Mouse (Mus musculus): ENCODE measurements at regions not wholly inside any gene's neighbourhood (a gene's known extent, or its start where the extent isn't known, plus 50 kb on each side); places are given as distances from the start of the nearest gene placed in this dataset.
A peak's percentile ranks its signal among the peaks of the same experiment; 100 is the strongest.

GRCm38 (mm10) chr2:82508595-82508994 is 434.8 kb upstream of the Fsip2 start:
- WGBS: 23% methylated on average over 1 of the region's 1 CpGs

GRCm38 (mm10) chr2:82515165-82515564 is 428.3 kb upstream of the Fsip2 start:
- Histone ChIP-seq H3K9me3 (ENCODE audit: low read length) (no peaks in the 10 kb centered on the region), H3K36me3 (ENCODE audit: insufficient read depth, low read length) (no peaks in the 10 kb centered on the region), H3K4me3 (ENCODE audit: low read depth, low read length) (no peak overlapping the region), H3K27ac (ENCODE audit: low read depth, low read length) (no peak overlapping the region), H3K9ac (replicated peaks; ENCODE audit: low read length, poor library complexity, severe bottlenecking) (no peak overlapping the region), H3K4me1 (ENCODE audit: insufficient read depth, low read length) (no peaks in the 10 kb centered on the region), H3K27me3 (ENCODE audit: insufficient read depth, low read length) (no peaks in the 10 kb centered on the region), H3K4me2 (ENCODE audit: low read depth, low read length, poor library complexity, severe bottlenecking) (no peak overlapping the region)
- WGBS: 50% methylated on average over 3 of the region's 3 CpGs
- DNase-seq (ENCODE audit: low spot score) (peak; percentile 28), ATAC-seq (ENCODE audit: low FRiP score) (no peak)
- TF ChIP-seq CTCF (IDR thresholded peaks at IDR 0.05): no peak

More at GRCm38 (mm10) chr2:82508595-82508994, 434.8 kb upstream of the Fsip2 start:
- H3K36me3 ChIP-seq (ENCODE audit: insufficient read depth, low read length): no peaks in the 10 kb centered on the region
- no peaks in the 10 kb centered on the region for H3K4me1 ChIP-seq (ENCODE audit: insufficient read depth, low read length)
- H3K4me2 ChIP-seq (ENCODE audit: low read depth, low read length, poor library complexity, severe bottlenecking): no peak overlapping the region
- ATAC-seq (ENCODE audit: low FRiP score) (no peak), DNase-seq (ENCODE audit: low spot score) (no peak)
- H3K9ac ChIP-seq (replicated peaks; ENCODE audit: low read length, poor library complexity, severe bottlenecking): no peak overlapping the region
- no peak for TF ChIP-seq CTCF (IDR thresholded peaks at IDR 0.05)
- H3K4me3 ChIP-seq (ENCODE audit: low read depth, low read length): no peak overlapping the region
- H3K27me3 ChIP-seq (ENCODE audit: insufficient read depth, low read length): no peaks in the 10 kb centered on the region
- no peaks in the 10 kb centered on the region for H3K9me3 ChIP-seq (ENCODE audit: low read length)
- no peak overlapping the region for H3K27ac ChIP-seq (ENCODE audit: low read depth, low read length)

DNA sequence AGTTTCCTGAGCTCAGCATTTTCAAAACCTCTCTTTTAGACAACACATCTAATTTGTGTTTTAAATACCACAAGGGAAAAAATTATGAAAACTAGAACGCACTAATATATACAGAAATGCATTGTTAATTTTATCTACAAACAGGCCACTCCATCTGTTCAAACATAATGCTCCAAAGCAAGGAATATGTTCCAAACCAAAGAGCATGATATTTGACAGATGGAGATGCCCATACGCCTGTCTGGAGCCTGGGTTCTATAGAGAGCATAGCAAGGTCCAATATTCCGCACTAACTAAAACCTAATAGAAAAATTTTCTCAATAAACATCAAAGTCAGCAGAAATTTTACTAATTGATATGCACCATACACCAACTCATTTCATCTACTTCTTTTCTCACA is 423.5 kb upstream of the Fsip2 start:
- no peaks in the 10 kb centered on the region for H3K36me3 ChIP-seq (ENCODE audit: insufficient read depth, low read length)
- no peak overlapping the region for H3K27ac ChIP-seq (ENCODE audit: low read depth, low read length)
- H3K9me3 ChIP-seq (ENCODE audit: low read length): no peaks in the 10 kb centered on the region
- no peak overlapping the region for H3K9ac ChIP-seq (replicated peaks; ENCODE audit: low read length, poor library complexity, severe bottlenecking)
- H3K4me2 ChIP-seq (ENCODE audit: low read depth, low read length, poor library complexity, severe bottlenecking): no peak overlapping the region
- no peak overlapping the region for H3K4me3 ChIP-seq (ENCODE audit: low read depth, low read length)
- TF ChIP-seq CTCF (IDR thresholded peaks at IDR 0.05): no peak
- DNase-seq (ENCODE audit: low spot score): peak; percentile 32
- ATAC-seq (ENCODE audit: low FRiP score): no peak
- no peaks in the 10 kb centered on the region for H3K4me1 ChIP-seq (ENCODE audit: insufficient read depth, low read length)
- whole genome bisulfite sequencing: 84% methylated on average over 3 of the region's 3 CpGs
- H3K27me3 ChIP-seq (ENCODE audit: insufficient read depth, low read length): no peaks in the 10 kb centered on the region

GRCm38 (mm10) chr2:82538958-82539357 is 404.5 kb upstream of the Fsip2 start:
- ATAC-seq (ENCODE audit: low FRiP score) (no peak), DNase-seq (ENCODE audit: low spot score) (peak; percentile 39)
- H3K4me2 ChIP-seq (ENCODE audit: low read depth, low read length, poor library complexity, severe bottlenecking): no peak overlapping the region
- no peaks in the 10 kb centered on the region for H3K27me3 ChIP-seq (ENCODE audit: insufficient read depth, low read length)
- no peak overlapping the region for H3K4me3 ChIP-seq (ENCODE audit: low read depth, low read length)
- no peak overlapping the region for H3K27ac ChIP-seq (ENCODE audit: low read depth, low read length)
- H3K36me3 ChIP-seq (ENCODE audit: insufficient read depth, low read length): no peaks in the 10 kb centered on the region
- 72% methylated on average over 3 of the region's 3 CpGs for WGBS
- no peaks in the 10 kb centered on the region for H3K9me3 ChIP-seq (ENCODE audit: low read length)
- H3K9ac ChIP-seq (replicated peaks; ENCODE audit: low read length, poor library complexity, severe bottlenecking): no peak overlapping the region
- no peaks in the 10 kb centered on the region for H3K4me1 ChIP-seq (ENCODE audit: insufficient read depth, low read length)
- TF ChIP-seq CTCF (IDR thresholded peaks at IDR 0.05): no peak

DNA sequence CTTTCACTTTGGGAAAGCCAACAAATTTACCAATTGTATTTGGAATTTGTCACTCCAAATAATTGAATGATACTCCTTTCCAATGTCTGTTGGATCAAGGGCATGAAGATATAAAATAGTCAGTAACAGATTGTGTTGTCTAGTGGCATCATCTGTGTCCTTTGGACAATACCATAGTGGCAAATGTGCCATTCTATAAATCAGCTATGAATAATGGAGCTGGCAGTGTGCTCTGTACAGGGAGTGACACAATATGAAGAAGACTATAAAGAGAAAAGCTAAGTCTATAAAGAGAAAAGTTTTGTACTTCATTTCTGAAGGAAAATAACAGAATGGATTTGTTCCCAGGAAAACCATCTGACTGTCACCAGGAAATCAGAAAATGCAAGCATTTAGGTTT is 402.8 kb upstream of the Fsip2 start:
- no peak overlapping the region for H3K4me3 ChIP-seq (ENCODE audit: low read depth, low read length)
- no peak overlapping the region for H3K4me2 ChIP-seq (ENCODE audit: low read depth, low read length, poor library complexity, severe bottlenecking)

GRCm38 (mm10) chr2:82570358-82570757 is 373.1 kb upstream of the Fsip2 start:
- Histone ChIP-seq H3K9me3 (ENCODE audit: low read length) (no peaks in the 10 kb centered on the region), H3K9ac (replicated peaks; ENCODE audit: low read length, poor library complexity, severe bottlenecking) (no peak overlapping the region), H3K4me2 (ENCODE audit: low read depth, low read length, poor library complexity, severe bottlenecking) (no peak overlapping the region), H3K27me3 (ENCODE audit: insufficient read depth, low read length) (no peaks in the 10 kb centered on the region), H3K27ac (ENCODE audit: low read depth, low read length) (no peak overlapping the region), H3K36me3 (ENCODE audit: insufficient read depth, low read length) (no peaks in the 10 kb centered on the region), H3K4me1 (ENCODE audit: insufficient read depth, low read length) (no peaks in the 10 kb centered on the region), H3K4me3 (ENCODE audit: low read depth, low read length) (no peak overlapping the region)
- DNase-seq (ENCODE audit: low spot score) (no peak), ATAC-seq (ENCODE audit: low FRiP score) (no peak)
- TF ChIP-seq CTCF (IDR thresholded peaks at IDR 0.05): peak; percentile 59

More for the DNA sequence above, 402.8 kb upstream of the Fsip2 start:
- no peak overlapping the region for H3K9ac ChIP-seq (replicated peaks; ENCODE audit: low read length, poor library complexity, severe bottlenecking)
- no peak for ATAC-seq (ENCODE audit: low FRiP score)
- no peaks in the 10 kb centered on the region for H3K4me1 ChIP-seq (ENCODE audit: insufficient read depth, low read length)
- no peaks in the 10 kb centered on the region for H3K9me3 ChIP-seq (ENCODE audit: low read length)
- no peak for DNase-seq (ENCODE audit: low spot score)
- TF ChIP-seq CTCF (IDR thresholded peaks at IDR 0.05): no peak
- H3K27ac ChIP-seq (ENCODE audit: low read depth, low read length): no peak overlapping the region
- H3K27me3 ChIP-seq (ENCODE audit: insufficient read depth, low read length): no peaks in the 10 kb centered on the region
- H3K36me3 ChIP-seq (ENCODE audit: insufficient read depth, low read length): no peaks in the 10 kb centered on the region
